Mouse (Mus musculus) bone marrow, adult 2 months (tissue): ENCODE data around the gene Eif3j1. TPM values are rescaled to one million over a fixed set of nuclear protein-coding genes. Genes with fewer than 3 reads are reported as not detected.
"Not testable (repeated sequence)": the region's sequence is repeated elsewhere in the genome, so short reads cannot be mapped to it uniquely, and the experiment has no call there.

Source experiments
- H3K27ac ChIP-seq: fragments of 200-500 bp; 2 replicates; pipeline ENCODE4 v1.5.1; 2012; ENCODE audit warnings: low read depth, mild to moderate bottlenecking, control low read depth, inconsistent platforms, low read length; ENCODE audit not compliant: control insufficient read depth, poor library complexity, insufficient read depth
- H3K4me1 ChIP-seq: fragments of 200-500 bp; 2 replicates; pipeline ENCODE4 v1.6.1; 2011; ENCODE audit warnings: low read length; ENCODE audit not compliant: control insufficient read depth, insufficient read depth
- H3K4me3 ChIP-seq: fragments of 200-500 bp; replicated peaks from 2 replicates; pipeline ENCODE3; 2011; ENCODE audit warnings: mild to moderate bottlenecking, low read depth, low read length, control low read depth; ENCODE audit not compliant: control insufficient read depth
- CTCF ChIP-seq: fragments of 200-500 bp; IDR thresholded peaks from 2 replicates; pipeline ENCODE4 v1.5.1; 2011; ENCODE audit warnings: low read length, control low read depth; ENCODE audit not compliant: control insufficient read depth, insufficient read depth
- POLR2A ChIP-seq: fragments of 200-500 bp; IDR thresholded peaks from 2 replicates; pipeline ENCODE4 v1.6.1; 2011; ENCODE audit warnings: low read depth, mild to moderate bottlenecking, control low read depth, low read length, borderline replicate concordance; ENCODE audit not compliant: control insufficient read depth
- WGBS: fragments of 180-500 bp; shearing (Covaris S2); methylation state at CpG from one replicate; pipeline ENCODE4 v1.1.7; 2018; 5-methylcytosine and 5-hydroxymethylcytosine counted together
- polyA plus RNA-seq: library from polyadenylated mRNA; stranded (reverse); fragments of >200 nt; gene quantifications from 2 replicates; pipeline ENCODE4 v1.2.4, GENCODE M21; 2011; ENCODE audit warnings: low replicate concordance; ENCODE audit not compliant: missing spikeins, insufficient read depth, insufficient read length

Eif3j1 gene
- polyA plus RNA-seq, 1 experiment: 12.0 TPM

DNA sequence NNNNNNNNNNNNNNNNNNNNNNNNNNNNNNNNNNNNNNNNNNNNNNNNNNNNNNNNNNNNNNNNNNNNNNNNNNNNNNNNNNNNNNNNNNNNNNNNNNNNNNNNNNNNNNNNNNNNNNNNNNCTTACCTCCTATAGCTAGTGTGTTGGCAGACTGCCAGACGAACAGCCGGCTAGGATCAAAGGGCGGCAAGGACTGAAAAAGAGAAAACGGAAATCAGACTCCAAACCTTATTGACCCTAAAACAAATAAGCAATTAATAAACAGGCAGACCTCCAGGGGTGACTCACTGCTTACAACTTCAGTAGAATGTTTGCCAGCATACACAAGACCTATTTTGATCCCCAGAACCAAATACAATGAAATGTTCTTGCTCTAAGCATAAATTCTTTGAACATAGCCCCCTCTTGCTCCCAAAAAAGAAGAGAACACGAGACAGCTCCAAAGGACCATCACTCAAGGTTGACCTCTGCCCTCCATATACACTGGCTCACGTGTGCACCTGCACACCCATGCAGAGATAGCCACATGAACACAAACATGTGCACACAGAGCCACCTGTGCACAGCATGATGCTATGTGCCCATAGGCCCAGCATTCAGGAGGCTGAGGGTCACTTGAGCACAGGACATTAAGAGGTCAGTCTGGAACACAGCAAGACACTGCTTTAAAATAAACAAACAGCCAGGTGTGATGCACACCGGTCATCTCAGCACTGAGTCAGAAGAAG, 53.5 kb downstream of the Eif3j1 start:
- TF ChIP-seq CTCF (no peak), POLR2A (no peak)
- Histone ChIP-seq H3K4me1 (no peaks in the 10 kb centered on the region; the same call in 1 of the 2 replicates), H3K27ac (no peak overlapping the region), H3K4me3 (no peak overlapping the region)
- WGBS: 87% methylated on average over 7 of the region's 7 CpGs

DNA sequence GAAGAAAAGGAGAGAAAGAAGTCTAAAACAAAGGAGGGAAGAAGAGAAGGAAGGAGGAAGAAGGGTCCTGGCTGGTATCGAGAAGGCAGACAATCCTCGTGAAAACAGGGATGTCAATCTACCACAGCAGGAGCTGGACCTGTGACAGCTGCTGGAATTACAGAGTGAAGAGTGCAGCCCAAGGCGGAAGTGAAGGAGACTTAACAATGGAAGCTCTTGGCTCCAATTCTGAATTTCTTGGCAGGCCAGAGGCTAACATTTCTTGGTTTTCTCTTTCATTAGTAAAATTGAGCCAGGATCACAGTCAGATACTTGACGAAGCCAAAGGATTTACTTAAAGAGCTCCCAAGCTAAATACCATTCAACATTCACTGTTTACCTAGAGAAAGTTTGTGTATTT, 58.1 kb downstream of the Eif3j1 start:
- 85% methylated on average over 4 of the region's 4 CpGs for WGBS
- Histone ChIP-seq H3K4me3 (no peak overlapping the region), H3K4me1 (no peaks in the 10 kb centered on the region; the same call in 1 of the 2 replicates), H3K27ac (no peak overlapping the region)
- no peak for TF ChIP-seq POLR2A
- TF ChIP-seq CTCF: no peak

DNA sequence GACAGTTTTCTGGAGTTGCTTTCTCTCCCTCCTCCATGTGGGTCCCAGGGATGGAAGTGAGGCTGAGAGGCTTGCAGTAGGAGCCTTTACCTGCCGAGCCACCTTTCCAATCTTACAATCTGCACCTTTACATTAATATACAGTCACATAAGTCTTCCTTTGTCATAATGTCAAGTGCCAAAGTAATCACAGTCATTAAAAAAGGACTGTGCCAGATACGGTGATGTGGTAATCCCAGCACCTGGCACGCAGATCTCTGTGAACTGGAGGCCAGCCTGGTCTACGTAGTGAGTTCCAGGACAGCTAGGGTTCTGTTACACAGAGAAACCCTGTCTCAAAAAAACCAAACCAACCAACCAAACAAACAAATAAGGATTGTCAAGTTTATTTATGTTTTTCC, 65.5 kb downstream of the Eif3j1 start:
- Histone ChIP-seq H3K27ac (no peak overlapping the region), H3K4me1 (no peaks in the 10 kb centered on the region), H3K4me3 (no peak overlapping the region)
- no peak for TF ChIP-seq POLR2A
- no peak for TF ChIP-seq CTCF
- 90% methylated on average over 4 of the region's 4 CpGs for WGBS

DNA sequence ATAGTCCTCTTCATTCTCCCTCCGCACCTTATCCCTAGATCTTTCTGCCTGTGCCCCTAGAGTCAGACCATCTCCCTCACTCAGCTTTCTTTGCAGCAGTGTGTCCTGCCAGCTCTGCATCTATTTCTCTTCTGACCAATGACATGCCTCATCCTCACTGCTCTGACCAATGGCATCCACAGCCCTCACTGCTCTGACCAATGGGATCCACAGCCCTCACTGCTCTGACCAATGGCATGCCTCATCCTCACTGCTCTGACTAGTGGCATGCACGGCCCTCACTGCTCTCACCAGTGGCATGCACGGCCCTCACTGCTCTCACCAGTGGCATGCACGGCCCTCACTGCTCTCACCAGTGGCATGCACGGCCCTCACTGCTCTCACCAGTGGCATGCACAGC, 69.3 kb downstream of the Eif3j1 start:
- H3K27ac ChIP-seq, H3K4me3 ChIP-seq, H3K4me1 ChIP-seq: not testable (repeated sequence)
- WGBS: 82% methylated on average over 5 of the region's 5 CpGs

DNA sequence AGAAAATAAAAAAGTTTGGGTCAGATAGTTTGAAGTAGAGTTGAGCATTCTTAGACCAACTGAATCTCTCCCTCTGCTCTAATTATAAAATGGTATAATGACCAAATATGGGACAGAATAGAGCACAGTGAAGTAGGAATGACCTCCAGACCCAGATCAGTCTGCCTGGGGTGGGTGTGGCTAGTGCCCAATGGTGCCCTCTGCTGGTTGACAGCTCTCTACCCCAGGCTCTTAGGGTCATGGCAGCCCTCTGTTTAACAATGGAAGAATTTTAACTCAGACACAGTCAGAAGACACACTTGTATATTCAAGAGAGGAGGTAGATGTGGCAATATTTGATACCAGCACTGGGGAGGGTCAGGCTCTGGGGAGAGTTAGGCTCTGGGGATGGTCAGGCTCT, 73.7 kb downstream of the Eif3j1 start:
- H3K27ac ChIP-seq: no peak overlapping the region
- no peaks in the 10 kb centered on the region for H3K4me1 ChIP-seq
- H3K4me3 ChIP-seq: no peak overlapping the region
- TF ChIP-seq POLR2A (no peak), CTCF (peak; percentile 68)

Other genes starting within 250 kb of the Eif3j1 start
- not detected in 2 replicates for gene Frmd5, start 221.5 kb upstream of the Eif3j1 start, polyA plus RNA-seq
- gene Casc4, start 161.6 kb upstream of the Eif3j1 start, polyA plus RNA-seq: 0.92 and 7.7 TPM in 2 replicates
- gene Ctdspl2, start 72.5 kb upstream of the Eif3j1 start, polyA plus RNA-seq: 7.5 and 11.6 TPM in 2 replicates
- not detected in 2 replicates for gene Mageb3, start 72.5 kb upstream of the Eif3j1 start, polyA plus RNA-seq
- gene Spg11, start 89.8 kb downstream of the Eif3j1 start, polyA plus RNA-seq: 1.7 and 6.3 TPM in 2 replicates
- gene B2m, start 119.1 kb downstream of the Eif3j1 start, polyA plus RNA-seq: 485 and 609 TPM in 2 replicates
- not detected in 2 replicates for gene Trim69, start 132.2 kb downstream of the Eif3j1 start, polyA plus RNA-seq
- gene Patl2, start 157.6 kb downstream of the Eif3j1 start, polyA plus RNA-seq: not detected in 2 replicates
- gene Terb2, start 157.7 kb downstream of the Eif3j1 start, polyA plus RNA-seq: not detected in 2 replicates
- 39.9 and 72.6 TPM in 2 replicates for gene Sord, start 206.2 kb downstream of the Eif3j1 start, polyA plus RNA-seq